In the genomic region with DNA sequence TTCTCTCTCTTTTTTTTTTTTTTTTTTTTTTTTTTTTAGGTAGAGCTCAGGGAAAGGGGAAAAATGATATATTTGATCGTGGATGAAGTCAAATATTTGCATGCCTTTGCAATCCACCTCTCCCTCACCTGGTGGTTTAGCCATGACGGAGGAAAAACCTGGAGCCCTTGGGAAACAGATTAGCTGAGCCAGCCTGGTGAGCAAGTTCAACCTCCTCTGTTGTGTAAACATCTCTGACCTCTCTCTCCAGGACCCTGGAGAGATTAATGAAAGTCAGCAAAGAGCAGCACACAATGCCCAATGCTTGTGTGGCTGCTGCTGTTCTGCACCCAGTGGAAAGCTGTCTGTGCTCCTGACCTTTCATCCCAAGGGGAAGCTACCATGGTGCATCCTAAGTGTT, we compare ENCODE assay signal across 24 mouse cellular contexts.
A peak's percentile ranks its signal among the peaks of the same experiment; 100 is the strongest.
DNase-seq lines count a peak whose midpoint lies in the region; ATAC-seq and TF ChIP-seq lines count a peak whose summit lies in the region.
"Had no signal": no experiment of that assay in that cellular context is flagged by ENCODE, and none has a peak within 500 bp of the region (broad histone marks: within the 10 kb centered on the region; RNA-seq: fewer than 3 reads in every experiment).

No protein-coding gene starts in this region.

- H3K27me3 ChIP-seq in lung, embryonic 14.5 days (ENCODE audit: insufficient read depth, low read length): no peaks in the 10 kb centered on the region
- no peaks in the 10 kb centered on the region for H3K27me3 ChIP-seq in lung, postnatal 0 days (replicated peaks; ENCODE audit: insufficient read depth, low read length)
- no peaks in the 10 kb centered on the region for H3K27me3 ChIP-seq in stomach, embryonic 15.5 days (replicated peaks)
- H3K27me3 ChIP-seq in forebrain, postnatal 0 days (ENCODE audit: insufficient read depth, low read length): no peaks in the 10 kb centered on the region
- H3K27me3 ChIP-seq: forebrain, embryonic 13.5 days had no signal

- no peak overlapping the region for H3K9ac ChIP-seq in lung, embryonic 14.5 days
- H3K9ac ChIP-seq in lung, postnatal 0 days (replicated peaks; ENCODE audit: low read depth): no peak overlapping the region
- no peak overlapping the region for H3K9ac ChIP-seq in stomach, embryonic 15.5 days
- H3K9ac ChIP-seq in forebrain, postnatal 0 days: no peak overlapping the region
- H3K9ac ChIP-seq: forebrain, embryonic 13.5 days; liver, embryonic 14.5 days had no signal

- TF ChIP-seq EP300 in lung, postnatal 0 days (IDR thresholded peaks at IDR 0.05): no peak

- no peak for TF ChIP-seq CTCF in lung, embryonic 14.5 days (IDR thresholded peaks at IDR 0.05; ENCODE audit: low read depth)
- TF ChIP-seq CTCF in lung, postnatal 0 days (IDR thresholded peaks at IDR 0.05): no peak
- no peak for TF ChIP-seq CTCF in forebrain, postnatal 0 days (IDR thresholded peaks at IDR 0.05; ENCODE audit: low read depth)

- H3K4me1 ChIP-seq in lung, embryonic 14.5 days (ENCODE audit: insufficient read depth): no peaks in the 10 kb centered on the region; the same call in 1 of the 2 replicates
- no peaks in the 10 kb centered on the region for H3K4me1 ChIP-seq in lung, postnatal 0 days (ENCODE audit: insufficient read depth, low read depth, low read length)
- H3K4me1 ChIP-seq in stomach, embryonic 15.5 days: no peaks in the 10 kb centered on the region
- no peaks in the 10 kb centered on the region for H3K4me1 ChIP-seq in forebrain, postnatal 0 days (ENCODE audit: insufficient read depth)
- H3K4me1 ChIP-seq: forebrain, embryonic 13.5 days had no signal

- no peak overlapping the region for H3K4me2 ChIP-seq in lung, embryonic 14.5 days
- H3K4me2 ChIP-seq in lung, postnatal 0 days (replicated peaks; ENCODE audit: low read depth, low read length): no peak overlapping the region
- no peak overlapping the region for H3K4me2 ChIP-seq in stomach, embryonic 15.5 days
- no peak overlapping the region for H3K4me2 ChIP-seq in forebrain, postnatal 0 days (ENCODE audit: low read depth)
- H3K4me2 ChIP-seq: forebrain, embryonic 13.5 days had no signal

- H3K36me3 ChIP-seq in lung, embryonic 14.5 days (ENCODE audit: insufficient read depth): no peaks in the 10 kb centered on the region
- H3K36me3 ChIP-seq in lung, postnatal 0 days (ENCODE audit: insufficient read depth, low read length): no peaks in the 10 kb centered on the region
- H3K36me3 ChIP-seq in stomach, embryonic 15.5 days: no peaks in the 10 kb centered on the region
- no peaks in the 10 kb centered on the region for H3K36me3 ChIP-seq in forebrain, postnatal 0 days (ENCODE audit: insufficient read depth)

- peak; percentile 38; the same call in 1 of the 2 replicates for ATAC-seq in lung, embryonic 14.5 days (ENCODE audit: insufficient read depth)
- no peak for ATAC-seq in lung, postnatal 0 days
- peak; percentile 91 for ATAC-seq in stomach, embryonic 15.5 days (ENCODE audit: insufficient read depth, low FRiP score, low read depth)
- ATAC-seq in forebrain, postnatal 0 days: no peak
- ATAC-seq: CD4-positive, CD25-positive, alpha-beta regulatory T cell, adult 4 months; forebrain, embryonic 13.5 days; hindbrain, embryonic 16.5 days had no signal

- 0 out of 2 replicates have a peak overlapping the region, but pooled peaks have one; percentile 27 for H3K27ac ChIP-seq in lung, embryonic 14.5 days (ENCODE audit: low read depth)
- no peak overlapping the region for H3K27ac ChIP-seq in lung, postnatal 0 days (ENCODE audit: low read length)
- peak overlapping the region; percentile 31; the same call in 1 of the 2 replicates for H3K27ac ChIP-seq in stomach, embryonic 15.5 days
- H3K27ac ChIP-seq in forebrain, postnatal 0 days (ENCODE audit: low read depth, low read length): no peak overlapping the region
- H3K27ac ChIP-seq: forebrain, embryonic 13.5 days; liver, embryonic 14.5 days; macrophage had no signal

- peak; percentile 1 to 12 for DNase-seq in kidney, adult 8-10 months
- DNase-seq in kidney, postnatal 10 days: no peak
- DNase-seq in lung, embryonic 14.5 days: peak; percentile 40
- no peak for DNase-seq in lung, postnatal 0 days (ENCODE audit: low spot score)
- peak; percentile 29 for DNase-seq in yolk sac, embryonic 10.5 days (ENCODE audit: low spot score)
- DNase-seq in forebrain, postnatal 0 days: no peak
- DNase-seq: adrenal gland, postnatal 14 days; cerebellum, adult 11 months; cerebellum, adult 9-10 months; cerebellum, postnatal 36 days; gastrocnemius, postnatal 14 days; layer of hippocampus, adult 9-11 months; liver; midbrain, embryonic 14.5 days; retina, postnatal 1 day; right cerebral cortex, postnatal 14 days; thymus, adult 2 months; thymus, postnatal 36 days had no signal

- no peaks in the 10 kb centered on the region for H3K9me3 ChIP-seq in lung, embryonic 14.5 days (ENCODE audit: low read depth, low read length)
- H3K9me3 ChIP-seq in lung, postnatal 0 days (ENCODE audit: low read length): no peaks in the 10 kb centered on the region
- no peaks in the 10 kb centered on the region for H3K9me3 ChIP-seq in stomach, embryonic 15.5 days
- H3K9me3 ChIP-seq in forebrain, postnatal 0 days (ENCODE audit: low read length): no peaks in the 10 kb centered on the region
- H3K9me3 ChIP-seq: forebrain, embryonic 13.5 days had no signal

- 22% methylated on average over 2 of the region's 2 CpGs for WGBS in lung, embryonic 14.5 days
- 34% methylated on average over 2 of the region's 2 CpGs for WGBS in lung, postnatal 0 days
- 23% methylated on average over 2 of the region's 2 CpGs for WGBS in stomach, embryonic 15.5 days
- 66% methylated on average over 2 of the region's 2 CpGs for WGBS in forebrain, postnatal 0 days

- H3K4me3 ChIP-seq in lung, embryonic 14.5 days (ENCODE audit: low read depth, low read length): no peak overlapping the region
- H3K4me3 ChIP-seq in lung, postnatal 0 days (ENCODE audit: low read depth, low read length): no peak overlapping the region
- H3K4me3 ChIP-seq in stomach, embryonic 15.5 days (replicated peaks): no peak overlapping the region
- H3K4me3 ChIP-seq in forebrain, postnatal 0 days (ENCODE audit: low read depth, low read length): no peak overlapping the region
- H3K4me3 ChIP-seq: forebrain, embryonic 13.5 days had no signal

Comparison
In these comparisons a context has a peak if more than half of its experiments do, and no peak if none do; other contexts are left out.
1. DNase-seq: peak in kidney, adult 8-10 months (2 of 2), lung, embryonic 14.5 days (single experiment) and yolk sac, embryonic 10.5 days (single experiment); none in kidney, postnatal 10 days (single experiment), lung, postnatal 0 days (single experiment) and forebrain, postnatal 0 days (single experiment).
2. ATAC-seq: peak in lung, embryonic 14.5 days (single experiment) and stomach, embryonic 15.5 days (single experiment); none in lung, postnatal 0 days (single experiment) and forebrain, postnatal 0 days (single experiment).
3. H3K27ac ChIP-seq: peak in lung, embryonic 14.5 days (single experiment) and stomach, embryonic 15.5 days (single experiment); none in lung, postnatal 0 days (single experiment) and forebrain, postnatal 0 days (single experiment).